Mouse (Mus musculus): ENCODE data around the gene Esx1.
A peak's percentile ranks its signal among the peaks of the same experiment; 100 is the strongest.

Esx1 gene

GRCm38 (mm10) chrX:137121718-137122117 lies at the start of gene Esx1:
TSS of gene Esx1 (minus strand) at chrX:137122083.
- DNase-seq (ENCODE audit: low read depth, low spot score): no peak

- DNase-seq (ENCODE audit: low read depth, low spot score): peak; percentile 41
Observed at GRCm38 (mm10) chrX:137170021-137170420, 48.1 kb upstream of the Esx1 start.

DNA sequence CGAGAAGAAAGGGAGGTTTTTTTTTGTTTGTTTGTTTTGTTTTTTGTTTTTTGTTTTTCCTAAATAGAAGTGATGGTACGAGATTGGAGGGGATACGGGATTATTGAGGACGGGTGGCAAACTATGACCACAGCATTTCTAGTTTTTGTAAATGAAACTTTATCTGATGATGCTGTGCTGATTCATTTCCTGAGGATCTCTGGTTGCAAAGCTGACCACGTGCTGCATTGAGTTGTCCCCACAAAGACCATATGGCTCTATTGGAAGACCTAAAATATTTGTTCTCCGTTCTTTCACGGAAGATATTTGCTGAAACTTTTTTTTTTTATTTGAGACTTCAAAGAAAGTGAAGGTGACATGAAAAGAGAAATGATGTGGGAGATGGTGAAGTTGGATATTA lies 45.8 kb upstream of the Esx1 start:
- DNase-seq (ENCODE audit: low read depth, low spot score): no peak

DNA sequence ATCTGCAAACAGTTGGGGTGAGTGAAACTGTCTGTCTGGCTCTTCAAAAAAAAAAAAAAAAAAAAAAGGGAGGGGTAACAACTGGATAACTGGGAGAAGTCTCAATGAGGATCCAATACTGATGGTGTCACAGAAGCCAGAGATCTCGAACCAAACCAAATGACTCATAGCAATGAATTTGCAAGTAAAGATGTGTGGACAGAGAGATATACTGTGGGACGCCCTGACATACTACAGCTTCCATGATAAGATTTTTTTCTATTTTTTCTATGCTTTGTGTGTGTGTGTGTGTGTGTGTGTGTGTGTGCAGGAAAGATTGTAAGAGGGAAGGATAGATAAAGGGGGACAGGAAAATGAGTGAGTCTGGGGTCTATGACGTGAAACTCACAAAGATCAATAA lies 43.7 kb upstream of the Esx1 start:
- no peak for DNase-seq (ENCODE audit: low read depth, low spot score)

- no peak for DNase-seq (ENCODE audit: low read depth, low spot score)
Observed at GRCm38 (mm10) chrX:137162700-137163099, 40.8 kb upstream of the Esx1 start.

DNA sequence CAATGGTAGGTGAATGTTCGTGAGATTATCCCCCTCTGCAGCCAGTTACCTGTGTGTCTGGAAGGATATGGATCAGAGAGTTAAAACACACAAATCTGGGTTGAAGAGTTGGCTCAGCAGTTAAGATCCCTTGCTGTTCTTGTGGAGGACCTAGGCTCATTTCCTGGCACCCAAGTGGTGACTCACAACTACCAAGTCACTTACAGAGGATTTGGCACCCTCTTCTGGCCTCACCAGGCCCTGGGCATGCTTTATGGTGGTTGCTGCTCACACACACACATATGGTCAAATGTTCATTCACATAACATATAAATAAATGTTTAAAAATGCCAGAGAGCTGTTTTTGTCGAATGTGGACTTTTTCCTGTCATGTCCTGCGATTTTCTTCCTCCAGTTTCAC lies 39.1 kb upstream of the Esx1 start:
- DNase-seq (ENCODE audit: low read depth, low spot score): no peak

DNA sequence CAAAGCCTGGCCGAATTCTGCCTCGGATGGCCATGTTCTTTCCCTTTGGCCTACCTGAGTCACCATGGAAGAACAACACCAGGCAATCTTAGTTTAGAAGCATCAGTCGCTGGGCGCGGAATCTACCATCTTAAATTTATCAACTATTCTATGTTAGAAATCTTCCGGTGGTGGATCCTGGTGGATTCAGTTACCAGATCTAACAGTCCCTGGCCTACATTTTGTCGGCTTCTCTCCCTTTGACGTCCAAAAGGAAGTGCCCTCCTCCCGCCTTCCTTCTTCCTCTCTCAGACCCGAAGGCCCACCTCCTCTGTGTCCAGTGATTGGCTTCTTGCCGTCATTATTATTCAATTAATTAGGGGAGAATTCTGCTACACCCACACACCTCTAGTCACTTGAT lies 27.2 kb upstream of the Esx1 start:
- no peak for DNase-seq (ENCODE audit: low read depth, low spot score)

- DNase-seq (ENCODE audit: low read depth, low spot score): no peak
Observed at GRCm38 (mm10) chrX:137144674-137145073, 22.8 kb upstream of the Esx1 start.

GRCm38 (mm10) chrX:137143726-137144125 lies 21.8 kb upstream of the Esx1 start:
- DNase-seq (ENCODE audit: low read depth, low spot score): no peak

DNA sequence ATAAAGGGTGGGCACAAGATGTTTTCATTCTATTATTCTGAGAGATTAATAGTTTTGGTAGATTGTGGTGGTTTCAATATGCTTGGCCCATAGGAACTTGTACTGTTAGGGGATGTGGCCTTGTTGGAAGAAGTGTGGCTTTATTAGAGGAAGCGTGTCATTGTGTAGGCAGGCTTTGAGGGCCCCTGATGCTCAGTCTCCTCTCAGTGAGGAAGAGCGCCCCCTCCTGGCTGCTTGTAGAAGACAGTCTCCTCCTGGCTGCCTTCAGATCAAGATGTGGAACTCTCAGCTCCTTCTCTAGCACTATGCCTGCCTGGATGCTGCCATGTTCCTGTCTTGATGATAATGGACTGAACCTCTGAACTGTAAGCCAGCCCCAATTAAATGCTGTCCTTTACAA lies 20.7 kb upstream of the Esx1 start:
- DNase-seq (ENCODE audit: low read depth, low spot score): peak; percentile 71

DNA sequence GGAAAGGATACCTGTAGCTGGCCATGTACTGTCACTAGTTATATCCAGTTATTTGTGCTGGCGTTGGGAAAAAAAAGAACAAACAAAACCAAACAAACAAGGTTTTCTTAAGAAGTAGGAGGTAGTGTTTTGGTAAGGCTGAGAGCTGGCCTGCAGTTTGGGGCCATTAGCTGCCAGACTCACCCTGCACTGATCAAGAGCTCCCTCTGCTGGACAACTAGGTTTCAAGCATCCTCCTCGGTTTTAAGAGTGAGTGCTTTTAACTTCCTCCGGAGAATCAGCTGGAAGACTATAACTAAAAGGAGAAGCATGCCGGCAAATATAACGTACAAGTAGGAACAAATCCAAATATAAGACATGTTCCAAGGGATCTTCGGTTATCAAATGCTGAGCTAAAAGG lies 19.8 kb upstream of the Esx1 start:
- peak; percentile 71 for DNase-seq (ENCODE audit: low read depth, low spot score)

DNA sequence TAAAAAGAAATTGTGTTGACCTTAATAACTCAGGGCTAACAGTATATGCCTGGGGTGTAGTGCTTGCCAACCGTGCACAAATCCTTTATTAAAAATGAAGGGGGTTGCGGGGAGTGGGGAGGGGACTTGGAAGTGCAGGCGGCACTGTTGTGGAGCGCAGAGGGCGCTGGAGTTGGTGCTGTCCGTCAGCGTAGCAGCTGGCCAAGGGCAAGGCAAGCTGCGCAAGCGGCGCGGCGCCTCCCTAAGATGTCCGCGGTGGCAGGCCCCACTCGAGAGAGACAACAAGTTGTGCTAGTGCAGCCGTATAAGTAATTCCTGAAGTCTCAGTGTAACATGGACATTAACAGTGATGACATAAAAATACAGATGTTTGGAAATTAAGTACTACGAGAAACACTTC lies 5.7 kb upstream of the Esx1 start:
- no peak for DNase-seq (ENCODE audit: low read depth, low spot score)

GRCm38 (mm10) chrX:137119675-137120423 lies 2.0 kb downstream of the Esx1 start:
- no peak for DNase-seq (ENCODE audit: low read depth, low spot score)

- peak; percentile 50 for DNase-seq (ENCODE audit: low read depth, low spot score)
Observed at GRCm38 (mm10) chrX:137118097-137118746, 3.7 kb downstream of the Esx1 start.

- DNase-seq (ENCODE audit: low read depth, low spot score): no peak
Observed at GRCm38 (mm10) chrX:137106498-137106897, 15.4 kb downstream of the Esx1 start.

DNA sequence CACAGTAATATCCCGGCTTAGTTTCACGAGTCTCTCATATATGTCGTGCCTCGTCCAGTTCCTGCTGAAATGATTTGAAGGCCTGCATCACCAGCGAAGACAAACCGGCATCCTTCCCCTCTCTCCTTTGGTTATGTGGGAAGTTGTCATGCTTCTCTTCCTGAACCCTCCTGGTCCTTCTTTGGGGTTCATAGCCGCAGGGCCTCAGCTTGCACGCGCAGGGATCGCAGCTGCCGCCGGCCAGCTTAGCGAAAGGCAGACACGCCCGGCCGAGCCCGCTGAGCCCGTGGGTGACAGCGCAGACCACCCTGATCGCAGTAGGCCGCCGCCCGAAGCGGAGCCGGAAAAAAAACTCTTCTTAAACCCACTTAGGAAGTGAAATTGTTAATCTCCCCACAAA lies 17.4 kb downstream of the Esx1 start:
- DNase-seq (ENCODE audit: low read depth, low spot score): no peak
